Mouse (Mus musculus): ENCODE results near the gene Rtn4.
A peak's percentile ranks its signal among the peaks of the same experiment; 100 is the strongest.
"Not testable (repeated sequence)": the region's sequence is repeated elsewhere in the genome, so short reads cannot be mapped to it uniquely, and the experiment has no call there.

Gene Rtn4

DNA sequence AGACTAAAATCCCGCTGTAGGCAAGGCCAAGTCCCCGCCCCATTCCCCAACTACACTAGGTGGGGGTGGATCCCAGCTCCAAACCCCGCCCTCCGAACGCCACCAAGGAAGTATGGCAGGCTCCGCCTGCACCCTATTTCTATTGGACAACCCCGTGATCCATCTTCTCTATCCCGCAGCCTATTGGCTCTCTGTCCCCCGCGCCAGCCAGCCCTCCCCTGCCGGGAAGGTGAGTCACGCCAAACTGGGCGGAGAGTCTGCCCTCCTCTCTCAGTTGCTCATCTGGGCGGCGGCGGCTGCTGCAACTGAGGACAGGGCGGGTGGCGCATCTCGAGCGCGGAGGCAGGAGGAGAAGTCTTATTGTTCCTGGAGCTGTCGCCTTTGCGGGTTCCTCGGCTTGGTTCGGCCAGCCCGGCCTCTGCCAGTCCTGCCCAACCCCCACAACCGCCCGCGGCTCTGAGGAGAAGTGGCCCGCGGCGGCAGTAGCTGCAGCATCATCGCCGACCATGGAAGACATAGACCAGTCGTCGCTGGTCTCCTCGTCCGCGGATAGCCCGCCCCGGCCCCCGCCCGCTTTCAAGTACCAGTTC is at the start of gene Rtn4:
Gene Rtn4, plus strand, starts transcription at position 265 of the 590 bp plus-strand sequence.
- peak; percentile 98 for DNase-seq (ENCODE audit: low spot score)

DNA sequence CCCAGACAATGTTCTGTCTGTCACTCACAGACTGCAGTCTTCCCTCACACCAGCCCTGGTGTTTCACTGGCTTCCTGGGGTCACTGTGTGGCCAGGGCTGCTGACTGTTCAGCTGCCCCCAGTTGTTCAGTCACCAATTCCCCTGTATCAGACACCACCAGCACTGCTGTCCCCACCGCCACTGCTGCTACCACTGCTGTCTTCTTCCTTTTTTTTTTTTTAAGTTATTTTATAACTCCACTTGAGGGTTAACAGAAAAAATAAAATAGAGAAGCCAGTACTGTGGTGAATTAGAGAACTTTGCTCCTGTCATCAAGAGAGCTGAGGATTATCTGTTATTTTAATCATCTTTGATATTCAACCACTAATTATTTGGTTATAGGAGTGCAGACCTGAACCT is 48.3 kb upstream of the Rtn4 start:
- DNase-seq (ENCODE audit: low spot score) = no peak

DNA sequence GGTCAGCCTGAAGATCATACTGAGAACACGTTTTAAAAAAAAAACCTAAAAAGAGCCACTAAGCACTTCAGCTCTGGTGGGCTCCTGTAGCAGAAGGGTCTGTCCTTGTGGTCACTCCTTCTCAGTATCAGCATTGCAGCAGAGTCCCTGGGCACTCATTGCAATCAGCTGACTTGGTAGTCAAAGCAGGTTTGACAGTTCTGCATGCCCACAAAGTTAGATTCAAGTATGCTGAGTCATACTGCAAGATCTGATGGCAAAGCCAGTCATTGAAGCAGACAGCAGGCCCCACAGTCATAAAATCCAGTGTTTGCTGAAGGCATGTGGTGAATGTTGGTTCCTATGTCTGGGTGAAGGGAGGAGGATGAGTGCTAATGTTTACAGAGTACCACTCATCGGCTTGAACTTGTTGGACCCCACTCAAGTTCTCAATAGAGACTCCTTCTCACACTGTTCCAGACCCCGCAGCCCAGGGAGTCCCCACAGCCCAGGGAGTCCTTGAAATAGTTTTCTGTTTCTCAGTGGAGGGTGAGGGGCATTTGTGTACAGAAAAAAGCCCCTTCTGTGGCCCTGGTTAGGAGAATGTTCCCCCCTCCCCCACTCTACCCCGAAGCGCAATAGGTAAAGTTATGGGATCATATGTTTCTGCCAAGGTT is 47.2 kb upstream of the Rtn4 start:
- no peak for DNase-seq (ENCODE audit: low spot score)

DNA sequence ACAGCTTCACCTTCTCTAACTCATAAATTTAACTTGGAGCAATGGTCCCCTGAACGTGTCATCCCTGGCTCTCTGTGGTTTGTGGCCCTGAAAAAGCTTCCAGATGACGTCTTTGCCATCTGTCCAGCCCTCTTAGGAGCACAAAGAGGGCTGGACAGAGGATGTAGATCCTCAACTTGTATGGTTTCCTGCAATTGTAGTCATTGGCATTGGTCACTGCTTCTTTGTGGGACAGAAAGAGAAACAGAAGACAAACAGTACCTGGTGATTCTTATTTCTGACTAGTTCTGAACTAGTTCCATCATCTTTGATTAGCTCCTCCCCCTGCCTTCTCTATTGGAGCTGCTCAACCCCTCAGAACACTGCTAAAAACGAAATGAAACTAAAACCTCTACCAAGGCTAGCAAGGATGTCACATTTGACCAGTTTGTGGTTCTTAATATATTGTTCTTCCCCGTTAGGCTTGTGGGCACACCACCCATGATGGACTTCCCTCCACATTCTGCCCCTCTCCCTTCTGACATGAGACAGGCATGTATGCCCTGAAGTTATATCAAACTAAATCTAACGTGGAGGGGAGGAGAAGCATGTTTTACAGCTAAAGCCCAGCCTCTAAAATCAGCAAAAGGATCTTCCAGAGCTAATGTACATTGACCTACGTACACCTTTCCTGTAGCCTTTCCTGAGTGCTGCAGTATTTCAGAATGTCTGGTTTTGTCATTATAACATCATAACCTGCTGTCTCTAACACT is 45.0 kb upstream of the Rtn4 start:
- no peak for DNase-seq (ENCODE audit: low spot score)

DNA sequence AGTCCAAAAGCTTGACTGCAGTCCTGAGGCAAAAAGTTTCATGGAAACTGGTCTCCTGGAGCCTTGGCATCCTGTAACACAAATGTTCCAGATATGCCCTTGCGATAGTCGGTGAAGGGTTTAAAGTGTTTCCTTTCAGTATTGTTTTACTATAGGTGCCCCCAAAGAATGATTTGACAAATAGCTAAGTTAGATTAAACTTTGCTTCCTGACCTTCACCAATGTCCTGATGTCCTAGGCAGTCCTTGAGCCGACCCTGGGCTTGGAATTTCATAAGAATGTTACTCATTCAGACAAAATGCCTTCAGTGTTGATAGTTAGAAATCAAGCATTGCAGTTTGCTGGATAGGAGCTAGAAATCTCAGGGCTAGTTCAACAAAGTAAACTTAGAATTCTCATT is 37.4 kb upstream of the Rtn4 start:
- DNase-seq (ENCODE audit: low spot score) = not testable (repeated sequence)

DNA sequence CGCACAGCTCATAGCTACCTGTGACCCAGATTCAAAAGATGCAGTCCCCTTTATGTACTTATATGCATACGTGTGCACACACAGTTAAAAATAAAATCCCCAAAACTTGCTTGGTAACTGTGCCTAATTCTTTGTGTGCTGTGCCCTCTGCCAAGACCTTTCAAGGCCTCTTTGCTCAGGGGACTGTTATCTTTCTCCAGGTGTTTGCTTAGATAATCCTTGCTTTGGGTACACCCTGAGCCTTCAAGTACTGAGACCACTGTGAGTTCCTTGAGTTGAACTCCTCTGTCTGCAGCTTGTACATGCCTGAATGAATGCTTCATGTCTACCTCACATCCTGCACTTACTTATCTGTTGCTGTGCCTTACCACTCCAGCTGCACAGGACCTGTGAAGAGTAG is 32.0 kb upstream of the Rtn4 start:
- no peak for DNase-seq (ENCODE audit: low spot score)

DNA sequence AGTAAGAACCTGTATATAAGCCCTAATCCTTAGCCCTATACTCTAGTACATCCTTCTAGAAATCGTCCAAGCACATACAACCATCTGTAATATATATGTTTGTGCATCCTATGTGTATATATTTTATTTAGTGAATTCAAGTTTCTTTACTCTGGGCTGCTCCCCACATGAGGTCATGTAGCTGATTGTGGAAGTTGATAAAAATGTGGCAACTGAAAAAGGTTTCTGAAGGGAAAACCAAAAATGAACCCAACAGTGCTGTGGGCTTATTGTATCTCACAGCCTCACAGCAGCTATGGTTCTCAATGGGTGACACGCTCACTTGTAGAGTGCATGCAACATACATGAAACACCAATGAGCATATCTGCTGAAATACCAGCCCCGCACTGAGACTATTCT is 25.1 kb upstream of the Rtn4 start:
- DNase-seq (ENCODE audit: low spot score) = no peak

DNA sequence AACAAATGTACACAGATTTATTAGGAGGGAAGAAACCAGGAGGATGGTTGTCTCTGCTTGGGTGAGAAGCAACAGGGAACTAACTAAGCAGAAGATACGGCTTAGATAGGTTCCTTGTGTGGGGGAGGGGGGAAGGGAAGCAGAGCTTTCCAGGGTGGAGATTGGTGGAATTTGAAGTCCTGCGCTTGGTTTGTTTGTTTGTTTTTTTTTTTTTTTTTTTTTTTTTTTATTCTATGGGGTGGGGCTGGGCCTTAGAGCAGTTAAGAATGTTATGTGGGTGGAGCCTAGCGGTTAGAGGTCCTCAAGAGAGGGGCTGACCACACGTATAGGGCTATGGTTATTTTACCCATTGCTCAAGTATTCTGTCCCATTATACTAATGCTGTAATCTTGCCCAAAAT is 23.0 kb upstream of the Rtn4 start:
- DNase-seq (ENCODE audit: low spot score) = no peak

DNA sequence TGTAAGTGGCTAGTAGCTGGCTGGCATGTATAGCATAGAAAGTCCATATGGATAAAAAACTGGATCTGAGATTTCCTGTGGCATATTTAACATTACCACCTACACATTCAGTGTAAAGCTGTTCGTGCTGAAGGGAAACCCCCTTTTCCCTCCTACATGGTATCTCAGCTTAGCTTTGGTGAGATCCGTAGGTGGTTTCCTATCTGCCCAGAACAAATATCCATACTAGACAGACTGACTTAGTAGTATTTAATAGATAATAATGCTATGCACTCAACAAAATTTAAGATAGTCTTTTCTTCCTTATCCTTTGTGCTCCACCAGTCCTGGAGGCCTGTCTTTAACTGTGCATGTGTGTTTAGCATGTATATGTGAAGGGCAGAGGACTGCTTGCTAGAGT is 19.4 kb upstream of the Rtn4 start:
- no peak for DNase-seq (ENCODE audit: low spot score)

DNA sequence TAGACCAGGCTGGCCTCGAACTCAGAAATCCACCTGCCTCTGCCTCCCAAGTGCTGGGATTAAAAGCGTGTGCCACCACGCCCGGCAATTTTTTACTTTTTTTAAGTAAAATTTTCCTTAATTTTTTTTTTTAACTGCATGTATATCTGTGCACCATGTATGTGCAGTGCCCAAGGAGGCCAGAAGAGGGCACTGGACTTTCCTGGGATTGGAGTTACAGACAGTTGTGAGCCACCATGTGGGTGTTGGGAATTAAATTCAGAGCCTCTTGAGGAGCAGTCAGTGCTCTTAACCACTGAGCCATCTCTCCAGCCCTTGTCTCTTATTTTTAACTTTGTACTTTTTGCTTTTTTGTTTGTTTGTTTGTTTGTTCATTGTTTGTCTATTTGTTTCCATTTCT is 16.0 kb upstream of the Rtn4 start:
- DNase-seq (ENCODE audit: low spot score) = peak; percentile 9

DNA sequence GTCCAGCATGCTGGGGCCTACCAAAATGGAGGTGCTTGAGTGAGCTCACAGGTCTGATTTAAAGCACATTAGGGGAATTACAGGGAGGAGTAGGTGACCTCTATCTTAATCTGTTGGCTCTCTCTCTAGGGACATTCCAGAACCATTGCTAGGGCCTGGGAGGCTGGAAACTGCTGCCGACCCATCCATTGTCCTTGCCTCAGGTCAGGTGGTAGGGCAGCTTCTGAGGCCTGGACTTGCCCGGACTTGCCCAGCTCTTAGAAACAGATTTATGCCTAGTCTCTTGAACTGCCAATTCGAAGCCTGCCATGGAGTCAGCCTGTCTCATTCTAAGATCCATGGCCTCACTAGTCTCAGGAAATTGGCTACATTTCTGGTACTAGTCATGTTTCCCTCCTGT is 12.8 kb upstream of the Rtn4 start:
- no peak for DNase-seq (ENCODE audit: low spot score)

DNA sequence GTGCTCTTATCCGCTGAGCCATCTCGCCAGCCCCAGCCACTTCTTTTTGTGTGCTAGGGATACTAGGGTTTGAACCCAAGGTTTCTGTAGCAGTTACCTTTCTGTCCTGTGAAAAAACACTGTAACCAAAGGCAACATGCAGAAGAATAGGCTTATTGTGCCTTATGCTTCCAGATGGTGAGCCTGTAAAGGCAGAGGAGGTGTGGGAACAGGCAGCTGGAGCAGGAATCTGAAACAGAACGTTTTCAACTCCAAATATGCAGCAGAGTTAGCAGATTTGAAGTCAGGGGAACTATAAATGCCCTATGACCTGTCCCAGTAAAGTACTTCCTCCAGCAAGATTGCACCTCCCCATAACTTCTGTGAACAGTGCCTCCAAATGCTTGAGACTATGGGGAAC is 12.0 kb upstream of the Rtn4 start:
- no peak for DNase-seq (ENCODE audit: low spot score)

DNA sequence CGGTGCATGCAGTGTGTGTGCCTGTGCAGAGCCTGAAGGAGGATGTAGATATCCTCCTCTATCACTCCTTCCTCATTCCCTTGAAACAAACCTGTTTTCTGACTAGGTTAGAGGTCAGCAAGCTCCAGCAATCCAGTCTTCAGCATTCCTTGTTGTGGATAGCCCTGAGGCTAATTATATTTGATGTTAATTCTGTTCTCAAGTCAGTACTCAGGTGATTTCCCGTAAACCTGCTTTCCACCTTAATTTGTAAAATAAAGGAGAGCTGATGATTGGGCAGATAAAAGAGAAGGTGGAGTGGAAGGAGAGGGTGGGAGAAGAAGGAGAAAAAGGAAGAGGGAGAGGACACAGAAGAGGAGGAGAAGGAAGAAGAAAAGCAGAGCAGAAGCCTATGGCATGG is 8.5 kb upstream of the Rtn4 start:
- DNase-seq (ENCODE audit: low spot score) = no peak

DNA sequence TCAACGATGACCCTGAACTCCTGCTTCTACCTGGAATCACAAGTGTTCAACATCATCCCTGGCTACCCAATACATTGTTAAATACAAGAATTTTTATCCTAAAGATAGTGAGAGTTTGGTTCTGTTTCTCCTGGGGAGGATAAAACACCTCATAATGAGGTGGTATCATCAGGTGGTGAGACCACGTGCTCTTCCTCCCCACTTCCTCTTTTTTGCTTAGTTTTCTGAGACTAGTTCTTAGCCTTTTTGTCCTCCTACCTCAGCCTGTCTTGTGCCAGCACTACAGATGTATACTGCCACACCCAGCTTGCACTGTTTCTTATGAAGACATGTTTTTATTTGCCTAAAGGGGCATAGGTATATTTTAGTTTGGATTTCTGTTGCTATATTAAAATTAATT is 6.6 kb upstream of the Rtn4 start:
- DNase-seq (ENCODE audit: low spot score) = no peak

DNA sequence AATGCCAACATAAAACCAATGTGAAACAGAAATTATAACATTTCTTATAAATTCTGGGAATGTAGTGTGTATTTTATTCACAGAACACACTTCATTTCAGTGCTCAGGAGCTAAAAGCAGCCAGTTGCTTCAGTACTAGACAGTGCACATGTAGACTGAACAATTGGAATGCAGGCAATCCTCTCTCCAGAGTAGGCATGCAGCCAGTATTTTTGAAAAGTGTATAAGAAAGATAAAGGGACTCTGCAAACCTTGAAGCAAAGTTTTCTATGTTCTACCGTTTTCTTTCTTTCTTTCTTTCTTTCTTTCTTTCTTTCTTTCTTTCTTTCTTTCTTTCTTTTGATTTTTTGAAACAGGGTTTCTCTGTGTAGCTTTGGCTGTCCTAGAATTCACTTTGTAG is 1.2 kb upstream of the Rtn4 start:
- DNase-seq (ENCODE audit: low spot score) = no peak

DNA sequence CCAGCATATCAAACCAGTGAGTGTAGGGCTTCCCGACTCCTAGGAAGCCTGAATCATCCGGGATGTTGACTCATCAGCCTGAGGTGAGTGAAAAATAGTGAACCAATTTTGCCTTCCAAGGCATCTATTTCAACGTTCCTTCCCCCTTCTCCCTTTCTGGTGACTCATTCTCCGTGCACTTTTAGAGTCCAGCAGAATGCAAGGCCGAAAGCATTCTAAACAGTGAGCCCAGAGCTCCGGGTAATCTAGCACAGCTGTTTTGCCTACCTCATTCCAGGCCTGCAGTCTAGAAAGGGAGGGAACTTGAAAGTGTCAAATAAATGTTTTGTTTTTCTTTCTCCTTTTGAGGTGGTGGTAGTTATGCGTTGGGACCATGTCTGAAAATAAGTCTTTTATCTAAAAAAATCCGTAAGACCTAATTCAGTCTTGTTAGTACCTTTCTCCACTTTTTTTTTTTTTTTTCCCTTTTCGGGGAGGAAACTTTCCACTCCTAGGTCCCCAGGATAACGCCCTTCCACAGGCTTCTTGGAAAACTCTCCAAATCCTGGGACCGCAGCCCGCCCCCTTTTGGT is 550 bp upstream of the Rtn4 start:
- DNase-seq (ENCODE audit: low spot score) = no peak

DNA sequence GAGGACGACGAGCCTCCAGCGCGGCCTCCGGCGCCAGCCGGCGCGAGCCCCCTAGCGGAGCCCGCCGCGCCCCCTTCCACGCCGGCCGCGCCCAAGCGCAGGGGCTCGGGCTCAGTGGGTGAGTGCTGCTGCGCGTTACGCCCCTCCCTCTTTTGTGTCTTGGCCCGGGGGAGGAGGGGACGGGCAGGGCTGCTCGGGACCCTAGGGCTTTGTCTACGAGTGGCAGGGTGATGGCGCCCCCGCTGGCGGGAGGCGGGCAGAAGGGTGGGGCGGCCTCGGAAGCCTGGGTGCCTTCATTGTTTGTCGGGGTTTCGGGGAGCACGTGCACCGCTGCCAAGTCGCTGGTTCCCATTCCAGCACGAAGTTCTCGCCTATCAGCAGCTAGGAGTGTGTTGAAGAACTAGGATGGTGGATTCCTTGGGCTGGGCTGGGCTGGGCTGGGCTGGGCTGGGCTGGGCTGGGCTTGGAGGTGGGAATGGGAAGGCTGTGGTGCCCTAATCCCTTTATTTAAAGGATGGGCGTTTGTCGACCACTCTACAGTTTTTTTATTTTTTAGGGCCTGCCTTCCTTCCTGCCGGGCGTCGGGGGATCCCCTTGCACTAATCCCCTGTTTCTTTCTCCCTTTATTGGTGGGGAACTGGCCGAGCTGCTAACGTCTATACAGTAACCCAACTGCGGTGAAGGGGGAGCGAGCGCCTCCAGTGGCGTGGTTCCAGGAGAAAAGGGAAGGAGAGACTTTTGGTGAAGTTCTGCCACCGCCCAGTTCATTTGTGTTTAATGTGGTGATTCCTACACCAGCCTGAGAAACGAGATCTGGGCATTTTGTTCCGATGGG is 1.0 kb downstream of the Rtn4 start:
- peak; percentile 88 for DNase-seq (ENCODE audit: low spot score)

DNA sequence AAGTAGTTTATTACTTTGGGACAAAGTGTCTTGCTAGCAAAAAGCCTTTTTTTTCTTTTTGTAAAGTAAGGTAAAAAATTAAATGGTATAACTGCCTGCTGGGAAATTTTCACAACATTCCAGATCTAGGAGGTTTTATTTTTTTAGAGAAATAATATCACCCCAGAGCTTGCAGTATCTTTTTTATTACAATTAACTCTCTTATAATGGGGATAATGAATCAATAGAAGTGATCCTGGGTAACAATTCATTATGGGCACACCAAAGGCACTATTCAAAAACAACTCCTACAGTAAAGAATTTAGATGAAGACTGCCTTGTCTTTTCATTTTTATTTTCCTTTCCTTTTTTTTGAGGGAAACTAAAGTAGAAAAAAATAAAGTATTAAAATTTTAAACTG is 2.0 kb downstream of the Rtn4 start:
- no peak for DNase-seq (ENCODE audit: low spot score)

DNA sequence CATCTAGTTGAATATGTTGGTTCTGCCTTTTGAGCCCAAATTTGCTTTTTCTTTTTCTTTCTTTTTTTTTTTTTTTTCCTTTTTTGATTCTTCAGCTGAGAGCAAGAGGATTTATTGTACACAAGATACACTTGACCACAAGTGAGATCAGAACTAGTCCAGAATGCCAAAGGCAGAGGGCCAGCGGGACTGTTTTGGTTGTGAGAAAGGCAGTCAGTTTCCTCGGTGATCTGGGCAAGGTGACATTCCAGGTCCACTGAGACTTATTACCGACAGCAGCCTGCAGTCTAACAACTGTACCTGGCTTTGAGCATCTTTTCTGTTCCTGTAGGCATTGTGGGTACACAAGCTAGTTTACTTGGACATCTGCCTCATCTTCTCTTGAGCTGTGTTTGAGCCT is 10.0 kb downstream of the Rtn4 start:
- DNase-seq (ENCODE audit: low spot score) = no peak

DNA sequence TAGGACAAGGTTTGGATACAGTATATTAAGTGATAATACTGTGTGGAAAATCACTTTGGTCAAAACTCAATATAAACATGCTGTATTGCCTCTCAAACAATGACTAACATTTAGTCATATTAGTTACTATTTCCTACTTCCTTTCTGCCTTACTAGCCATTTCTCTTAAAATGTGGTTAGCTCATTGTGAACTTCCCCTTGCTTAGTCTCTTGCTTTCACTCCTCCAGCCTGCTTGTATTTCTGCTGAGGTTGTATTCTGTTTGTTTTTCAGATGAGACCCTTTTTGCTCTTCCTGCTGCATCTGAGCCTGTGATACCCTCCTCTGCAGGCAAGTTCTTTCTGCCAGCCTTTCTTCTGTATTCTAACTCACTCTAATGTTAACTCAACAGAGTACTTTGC is 12.5 kb downstream of the Rtn4 start:
- DNase-seq (ENCODE audit: low spot score) = no peak

DNA sequence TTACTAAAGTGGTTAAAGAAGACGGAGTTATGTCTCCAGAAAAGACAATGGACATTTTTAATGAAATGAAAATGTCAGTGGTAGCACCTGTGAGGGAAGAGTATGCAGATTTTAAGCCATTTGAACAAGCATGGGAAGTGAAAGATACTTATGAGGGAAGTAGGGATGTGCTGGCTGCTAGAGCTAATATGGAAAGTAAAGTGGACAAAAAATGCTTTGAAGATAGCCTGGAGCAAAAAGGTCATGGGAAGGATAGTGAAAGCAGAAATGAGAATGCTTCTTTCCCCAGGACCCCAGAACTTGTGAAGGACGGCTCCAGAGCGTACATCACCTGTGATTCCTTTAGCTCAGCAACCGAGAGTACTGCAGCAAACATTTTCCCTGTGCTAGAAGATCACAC is 14.1 kb downstream of the Rtn4 start:
- DNase-seq (ENCODE audit: low spot score) = no peak

DNA sequence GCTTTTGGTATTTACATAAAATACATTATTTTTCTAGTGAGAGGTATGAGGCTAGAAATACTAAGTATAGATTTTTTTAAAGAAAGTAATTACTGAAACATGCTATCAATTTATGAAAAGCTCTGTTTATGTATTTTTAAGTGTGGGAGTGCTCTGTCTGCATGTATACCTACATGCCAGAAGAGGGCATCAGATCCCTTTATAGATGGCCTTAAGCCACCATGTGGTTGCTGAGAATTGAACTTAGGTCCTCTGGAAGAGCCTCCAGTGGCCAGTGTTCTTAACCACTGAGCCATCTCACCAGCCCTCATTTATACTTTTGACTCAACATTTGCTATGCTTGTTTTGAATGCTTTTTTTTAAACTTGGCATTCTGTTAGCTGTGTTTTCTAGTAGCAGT is 16.8 kb downstream of the Rtn4 start:
- DNase-seq (ENCODE audit: low spot score) = no peak

All from T-cell, adult 2 months (primary cell).